Mouse (Mus musculus): ENCODE measurements at regions not wholly inside any gene's neighbourhood (a gene's known extent, or its start where the extent isn't known, plus 50 kb on each side); places are given as distances from the start of the nearest gene placed in this dataset.

DNA sequence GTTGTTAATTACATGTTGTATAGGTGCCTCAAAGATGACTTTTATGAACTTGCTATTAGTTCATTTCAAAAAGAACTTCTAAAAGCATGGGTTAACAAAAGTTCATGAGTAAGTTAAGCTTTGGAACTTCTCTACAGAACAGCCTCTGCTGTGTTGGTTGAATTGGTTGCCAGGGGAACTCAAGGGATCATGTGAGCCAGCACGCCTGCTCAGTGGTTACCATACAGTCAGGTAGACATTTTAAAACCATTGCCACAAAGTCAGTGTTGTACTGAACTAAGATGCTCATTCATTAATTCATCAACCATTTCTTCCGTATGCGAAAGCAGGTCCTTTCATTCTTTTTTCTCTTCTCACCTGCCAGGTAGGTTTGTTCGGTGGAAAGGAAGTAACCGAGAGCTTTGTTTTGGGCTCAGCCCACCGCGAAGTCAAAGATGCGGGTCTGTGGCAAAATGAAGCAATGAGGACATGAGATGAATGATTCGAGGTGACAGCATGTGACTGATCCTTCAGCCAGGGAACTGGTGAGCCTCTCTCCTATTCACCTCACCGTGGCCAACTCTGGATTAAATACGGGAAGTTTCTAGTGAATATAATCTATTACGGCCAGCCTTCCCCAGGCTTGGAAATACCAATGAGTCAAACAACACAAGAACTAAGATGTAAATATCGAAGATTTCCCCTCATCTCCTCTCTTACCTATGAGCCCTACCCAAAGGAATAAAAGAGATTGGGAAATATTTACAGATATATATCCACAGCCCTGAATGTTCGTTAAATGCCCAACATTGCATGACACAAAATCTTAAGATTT, 79.4 kb upstream of the Tfec start:
- no peak for TF ChIP-seq POLR2A (IDR thresholded peaks at IDR 0.05; ENCODE audit: borderline replicate concordance, low read depth, low read length)
- no peak for TF ChIP-seq CTCF (IDR thresholded peaks at IDR 0.05; ENCODE audit: low read depth, low read length)
